Mouse (Mus musculus): ENCODE measurements around the gene Acat1.
A peak's percentile ranks its signal among the peaks of the same experiment; 100 is the strongest.

Gene Acat1

GRCm38 (mm10) chr9:53609968-53610781 lies at the start of gene Acat1:
Gene Acat1 (minus strand): TSS chr9:53610382.
- DNase-seq (ENCODE audit: low spot score), result peak; percentile 91

GRCm38 (mm10) chr9:53634796-53635195 lies 24.6 kb upstream of the Acat1 start:
- no peak for DNase-seq (ENCODE audit: low spot score)

GRCm38 (mm10) chr9:53615246-53615645 lies 5.1 kb upstream of the Acat1 start:
- no peak for DNase-seq (ENCODE audit: low spot score)

- no peak for DNase-seq (ENCODE audit: low spot score)
Measured at GRCm38 (mm10) chr9:53614286-53614685, 4.1 kb upstream of the Acat1 start.

GRCm38 (mm10) chr9:53609306-53609967 lies 745 bp downstream of the Acat1 start:
- DNase-seq (ENCODE audit: low spot score), result no peak

GRCm38 (mm10) chr9:53607816-53608215 lies 2.4 kb downstream of the Acat1 start:
- DNase-seq (ENCODE audit: low spot score), result no peak

GRCm38 (mm10) chr9:53607192-53607591 lies 3.0 kb downstream of the Acat1 start:
- no peak for DNase-seq (ENCODE audit: low spot score)

GRCm38 (mm10) chr9:53604954-53605353 lies 5.2 kb downstream of the Acat1 start:
- no peak for DNase-seq (ENCODE audit: low spot score)

- no peak for DNase-seq (ENCODE audit: low spot score)
Measured at GRCm38 (mm10) chr9:53603849-53604248, 6.3 kb downstream of the Acat1 start.

GRCm38 (mm10) chr9:53603384-53603783 lies 6.8 kb downstream of the Acat1 start:
- DNase-seq (ENCODE audit: low spot score), result no peak

- no peak for DNase-seq (ENCODE audit: low spot score)
Measured at GRCm38 (mm10) chr9:53601541-53601940, 8.6 kb downstream of the Acat1 start.

GRCm38 (mm10) chr9:53598631-53599030 lies 11.6 kb downstream of the Acat1 start:
- no peak for DNase-seq (ENCODE audit: low spot score)

- DNase-seq (ENCODE audit: low spot score), result no peak
Measured at GRCm38 (mm10) chr9:53596971-53597600, 13.1 kb downstream of the Acat1 start.

GRCm38 (mm10) chr9:53594764-53595163 lies 15.4 kb downstream of the Acat1 start:
- peak; percentile 54 for DNase-seq (ENCODE audit: low spot score)

- DNase-seq (ENCODE audit: low spot score), result no peak
Measured at GRCm38 (mm10) chr9:53581870-53582269, 28.3 kb downstream of the Acat1 start.

GRCm38 (mm10) chr9:53575721-53576120 lies 34.5 kb downstream of the Acat1 start:
- DNase-seq (ENCODE audit: low spot score), result no peak

GRCm38 (mm10) chr9:53572516-53573307 lies 37.5 kb downstream of the Acat1 start:
- no peak for DNase-seq (ENCODE audit: low spot score)

- DNase-seq (ENCODE audit: low spot score), result no peak
Measured at GRCm38 (mm10) chr9:53570662-53571061, 39.5 kb downstream of the Acat1 start.

GRCm38 (mm10) chr9:53537336-53537965 lies 72.7 kb downstream of the Acat1 start:
- DNase-seq (ENCODE audit: low spot score), result peak; percentile 27

- DNase-seq (ENCODE audit: low spot score), result peak; percentile 98
Measured at GRCm38 (mm10) chr9:53536558-53537320, 73.4 kb downstream of the Acat1 start, which contains the start of the genes Atm and Npat. Gene Atm (minus strand): TSS chr9:53536740. Gene Npat (plus strand): TSS chr9:53537047.
